Mouse (Mus musculus) bone marrow macrophage, adult 2 months (primary cell): ENCODE data around the gene Plxna1.

ENCODE experiments used
- CTCF ChIP-seq: IDR thresholded peaks from 2 replicates; pipeline ENCODE4 v1.5.1; 2012; ENCODE audit warnings: low read depth, mild to moderate bottlenecking, low read length, moderate library complexity
- POLR2A ChIP-seq: IDR thresholded peaks from 2 replicates; pipeline ENCODE4 v1.6.1; 2012; ENCODE audit warnings: mild to moderate bottlenecking, low read depth, low read length, borderline replicate concordance

DNA sequence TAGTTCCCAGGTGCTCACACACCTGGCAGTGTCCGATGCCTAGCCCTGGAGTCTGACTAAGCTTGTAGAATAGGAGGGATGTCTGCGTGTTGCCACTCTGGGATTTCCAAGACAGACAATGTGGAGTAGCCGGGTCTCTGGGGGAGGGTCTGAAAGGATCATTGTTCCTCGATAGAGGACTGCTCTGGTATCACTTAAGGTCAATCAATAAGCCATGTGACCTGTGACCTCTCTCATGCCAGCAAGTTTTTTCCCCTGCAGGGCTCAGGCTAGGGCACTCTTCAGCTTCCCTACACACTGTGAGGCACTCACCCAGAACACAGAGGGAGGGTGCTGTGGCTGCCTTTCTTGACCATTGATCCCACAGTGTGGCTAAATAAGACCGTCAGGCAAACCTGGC, 19.4 kb upstream of the Plxna1 start:
- TF ChIP-seq POLR2A (no peak), CTCF (no peak)
